12 mouse cellular contexts compared by ENCODE assay signal in the genomic region with DNA sequence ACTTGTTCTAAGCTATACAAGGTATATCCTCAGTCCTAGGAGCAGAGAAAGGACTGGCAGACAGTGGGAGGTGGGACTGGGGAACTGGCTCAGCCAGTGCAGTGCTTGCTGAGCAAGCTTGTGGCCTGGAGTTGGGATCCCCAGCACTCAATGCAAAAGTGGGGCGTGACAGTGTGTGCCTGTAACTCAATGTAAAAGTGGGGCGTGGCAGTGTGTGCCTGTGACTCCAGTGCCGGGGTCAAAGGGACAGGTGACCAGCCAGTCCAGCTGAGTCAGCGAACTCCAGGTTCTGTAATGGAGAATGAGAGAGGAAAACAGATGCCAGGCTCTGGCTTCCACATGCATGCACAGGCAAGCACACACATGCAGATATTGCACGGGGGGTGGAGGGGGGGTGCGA. TPM values are rescaled to one million over a fixed set of nuclear protein-coding genes. Genes with fewer than 3 reads are reported as not detected.
DNase-seq lines count a peak whose midpoint lies in the region; ATAC-seq and TF ChIP-seq lines count a peak whose summit lies in the region.
"Had no signal": no experiment of that assay in that cellular context is flagged by ENCODE, and none has a peak within 500 bp of the region (broad histone marks: within the 10 kb centered on the region; RNA-seq: fewer than 3 reads in every experiment).

No protein-coding gene starts in this region.

- no peaks in the 10 kb centered on the region for H3K27me3 ChIP-seq in kidney, adult 2 months (replicated peaks; ENCODE audit: control insufficient read depth, insufficient read depth, low read length)
- no peaks in the 10 kb centered on the region for H3K27me3 ChIP-seq in MEL (ENCODE audit: control insufficient read depth in 1 of 2, insufficient read depth in 2 of 2, low read length in 2 of 2)
- H3K27me3 ChIP-seq in intestine, embryonic 15.5 days (replicated peaks): no peaks in the 10 kb centered on the region
- H3K27me3 ChIP-seq in liver, embryonic 16.5 days (ENCODE audit: control insufficient read depth, insufficient read depth, low read depth, low read length): no peaks in the 10 kb centered on the region
- H3K27me3 ChIP-seq: Patski had no signal

- H3K4me3 ChIP-seq in kidney, adult 2 months (ENCODE audit: insufficient read depth, low read depth, low read length): no peak overlapping the region
- no peak overlapping the region for H3K4me3 ChIP-seq in MEL (ENCODE audit: control insufficient read depth in 1 of 2, insufficient read depth in 1 of 2, low read depth in 2 of 2, low read length in 2 of 2)
- no peak overlapping the region for H3K4me3 ChIP-seq in intestine, embryonic 15.5 days (replicated peaks)
- H3K4me3 ChIP-seq in liver, embryonic 16.5 days (ENCODE audit: low read depth, low read length): no peak overlapping the region

- no peak for TF ChIP-seq EP300 in MEL (IDR thresholded peaks at IDR 0.05; ENCODE audit: low read depth in 1 of 2, low read length in 2 of 2)

- H3K4me2 ChIP-seq in intestine, embryonic 15.5 days (replicated peaks): no peak overlapping the region
- no peak overlapping the region for H3K4me2 ChIP-seq in liver, embryonic 16.5 days (ENCODE audit: low read depth, low read length)

- peak overlapping the region; percentile 86 for H3K27ac ChIP-seq in kidney, adult 2 months (ENCODE audit: insufficient read depth, low read depth, low read length)
- H3K27ac ChIP-seq in MEL (ENCODE audit: control insufficient read depth, low read depth, low read length): no peak overlapping the region
- peak overlapping the region; percentile 18; the same call in 1 of the 2 replicates for H3K27ac ChIP-seq in intestine, embryonic 15.5 days
- no peak overlapping the region for H3K27ac ChIP-seq in liver, embryonic 16.5 days (ENCODE audit: low read length)

- no peak overlapping the region for H3K9ac ChIP-seq in MEL (ENCODE audit: control insufficient read depth, low read depth, low read length, poor library complexity, severe bottlenecking)
- no peak overlapping the region for H3K9ac ChIP-seq in intestine, embryonic 15.5 days
- no peak overlapping the region for H3K9ac ChIP-seq in liver, embryonic 16.5 days (ENCODE audit: low read depth, low read length)

- no peak for TF ChIP-seq POLR2A in kidney, adult 2 months (IDR thresholded peaks at IDR 0.05; ENCODE audit: low read depth, low read length)
- TF ChIP-seq POLR2A in MEL (IDR thresholded peaks at IDR 0.05; ENCODE audit: control insufficient read depth in 1 of 2, insufficient read depth in 1 of 2, low read depth in 1 of 2, low read length in 2 of 2, poor library complexity in 1 of 2): no peak

- peaks cover 16% of the 10 kb centered on the region for H3K4me1 ChIP-seq in kidney, adult 2 months (ENCODE audit: control insufficient read depth, insufficient read depth, low read length)
- H3K4me1 ChIP-seq in MEL (ENCODE audit: control insufficient read depth in 1 of 2, insufficient read depth in 2 of 2, low read length in 2 of 2): peaks cover 0 to 1% of the 10 kb centered on the region in 2 experiments; a peak in 1 of 4 replicates
- H3K4me1 ChIP-seq in intestine, embryonic 15.5 days (replicated peaks): peaks cover 16% of the 10 kb centered on the region
- H3K4me1 ChIP-seq in liver, embryonic 16.5 days (ENCODE audit: control insufficient read depth, low read depth, low read length): peaks cover 30% of the 10 kb centered on the region

- no peaks in the 10 kb centered on the region for H3K36me3 ChIP-seq in kidney, adult 2 months (ENCODE audit: control insufficient read depth, insufficient read depth, low read length)
- no peaks in the 10 kb centered on the region for H3K36me3 ChIP-seq in MEL (ENCODE audit: control insufficient read depth in 1 of 2, insufficient read depth in 2 of 2, low read length in 2 of 2)
- no peaks in the 10 kb centered on the region for H3K36me3 ChIP-seq in intestine, embryonic 15.5 days
- no peaks in the 10 kb centered on the region for H3K36me3 ChIP-seq in liver, embryonic 16.5 days (ENCODE audit: control insufficient read depth, insufficient read depth)

- no peak for TF ChIP-seq CTCF in kidney, adult 2 months (conservative IDR thresholded peaks at IDR 0.05; ENCODE audit: insufficient read depth, insufficient read length, low read depth, low read length)
- TF ChIP-seq CTCF in MEL (IDR thresholded peaks at IDR 0.05 in 2 of 3, conservative IDR thresholded peaks at IDR 0.05 in 1 of 3; ENCODE audit: control insufficient read depth in 1 of 3, insufficient read depth in 1 of 3, low read depth in 2 of 3, low read length in 3 of 3, poor library complexity in 1 of 3, severe bottlenecking in 1 of 3): no peak

- H3K9me3 ChIP-seq in MEL (replicated peaks; ENCODE audit: insufficient read depth, low read length): no peaks in the 10 kb centered on the region
- H3K9me3 ChIP-seq in intestine, embryonic 15.5 days: no peaks in the 10 kb centered on the region
- no peaks in the 10 kb centered on the region for H3K9me3 ChIP-seq in liver, embryonic 16.5 days (replicated peaks; ENCODE audit: control insufficient read depth, low read length)

- WGBS in kidney, adult 2 months: 71% methylated on average over 6 of the region's 6 CpGs
- 74% methylated on average over 6 of the region's 6 CpGs for WGBS in intestine, embryonic 15.5 days
- 56% methylated on average over 6 of the region's 6 CpGs for WGBS in liver, embryonic 16.5 days (ENCODE audit: insufficient replicate concordance)

- peak; percentile 80 for ATAC-seq in intestine, embryonic 15.5 days
- ATAC-seq in liver, embryonic 16.5 days (ENCODE audit: low read depth): peak; percentile 49; the same call in 1 of the 2 replicates
- ATAC-seq in frontal cortex, adult (ENCODE audit: low TSS enrichment): no peak
- ATAC-seq: Patski had no signal

- no peak for TF ChIP-seq RAD21 in MEL (IDR thresholded peaks at IDR 0.05; ENCODE audit: low read depth, low read length)

- DNase-seq in kidney, adult 2 months: peak; percentile 68
- no peak for DNase-seq in kidney, adult 8-10 months
- DNase-seq in MEL (ENCODE audit: low read depth, low spot score): no peak
- DNase-seq in testis, postnatal 10 days (ENCODE audit: low spot score): no peak
- DNase-seq in adrenal gland, postnatal 4 days (ENCODE audit: low spot score in 2 of 2): no peak
- DNase-seq: gastrocnemius, postnatal 10 days; retina, postnatal 1 day; thymus, adult 18-20 months had no signal

- H3K79me2 ChIP-seq in MEL (ENCODE audit: control insufficient read depth, insufficient read depth, low read length, poor library complexity): no peaks in the 10 kb centered on the region

TF ChIP-seq in MEL, 35 proteins besides CTCF, POLR2A, EP300 and RAD21:
- 0 out of 2 replicates have a peak, but pooled peaks have one; percentile 15 for TF ChIP-seq MAFK (IDR thresholded peaks at IDR 0.05; ENCODE audit: borderline replicate concordance, low read depth, low read length)
- TF ChIP-seq USF1 (IDR thresholded peaks at IDR 0.05; ENCODE audit: low read depth, low read length): no peak
TF ChIP-seq in MEL: peak in this region for 1.

RNA-seq across cellular contexts. Expression of a gene that starts 57.0 kb away (rescaled TPM):
- polyA plus RNA-seq in kidney, adult 2 months (2012; rRNA removed): 48.5 and 73.9 TPM in 2 replicates
- total RNA-seq in MEL (2012; rRNA removed): 76.2 and 83.3 TPM in 2 replicates
- 100 to 1,000 TPM in 1 of 2 experiments, 10 to 100 TPM in 1; 90.9 to 197 TPM for polyA plus RNA-seq in MEL (2012; ENCODE audit: insufficient read depth in 1 of 2, insufficient read length in 2 of 2, low read depth in 1 of 2, low replicate concordance in 2 of 2, missing spikeins in 1 of 2)
- polyA plus RNA-seq in intestine, embryonic 15.5 days (2015; fragmentation: Nextera tagmentation; extraction: Ambion mirVana): 16.1 and 17.2 TPM in 2 replicates
- 10.2 and 11.3 TPM in 2 replicates for polyA plus RNA-seq in liver, embryonic 16.5 days (2015; fragmentation: Nextera tagmentation; extraction: Ambion mirVana)
- 10 to 100 TPM in 1 of 2 experiments, 1 to 10 TPM in 1; 3.2 to 10.1 TPM for total RNA-seq in adrenal gland, postnatal 4 days (2021)

Comparison
In these comparisons a context has a peak if more than half of its experiments do, and no peak if none do; other contexts are left out.
1. H3K27ac ChIP-seq: peak in kidney, adult 2 months (single experiment) and intestine, embryonic 15.5 days (single experiment); none in MEL (single experiment) and liver, embryonic 16.5 days (single experiment).